Mouse (Mus musculus): Measurements from ENCODE around the gene Als2. TPM values are rescaled to one million over a fixed set of nuclear protein-coding genes. Genes with fewer than 3 reads are reported as not detected.

The Als2 gene
- total and polyA plus RNA-seq, 3 experiments, result 13.4 to 41.0 (median 25.0) TPM

DNA sequence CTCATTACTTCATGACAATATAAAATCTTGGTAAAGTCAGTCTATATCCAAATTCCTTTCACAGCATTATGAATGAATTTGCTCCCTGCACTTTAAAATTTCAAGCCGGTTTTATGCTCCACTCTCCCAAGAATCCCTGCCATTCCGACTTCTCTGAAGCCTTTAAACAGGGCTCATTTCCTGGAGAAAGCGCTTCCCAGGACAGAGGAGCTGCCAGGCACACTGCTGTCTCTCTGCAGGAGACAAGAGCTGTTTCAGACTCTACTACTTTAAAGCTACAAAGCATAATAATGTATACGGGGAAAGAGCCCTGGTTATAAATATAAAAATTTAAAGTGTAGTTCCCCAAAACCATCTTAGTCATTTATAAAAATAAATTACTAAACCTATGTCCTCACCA is 7.8 kb downstream of the Als2 start:
- dilution Hi-C loops (cut with MboI; ENCODE audit: extremely low pct_ligation_motif_present, extremely low pct_unique_long_range_greater_than_20kb, low sequenced_read_pairs), result no loop called here
- no peak overlapping the region for H3K4me2 ChIP-seq (ENCODE audit: insufficient read depth, low read depth, poor library complexity, severe bottlenecking)
- H3K9me3 ChIP-seq (replicated peaks; ENCODE audit: low read length), result no peaks in the 10 kb centered on the region
- TF ChIP-seq MXI1 (IDR thresholded peaks at IDR 0.05; ENCODE audit: low read depth, low read length) (no peak), USF1 (IDR thresholded peaks at IDR 0.05; ENCODE audit: low read depth, low read length) (no peak), MAFK (IDR thresholded peaks at IDR 0.05; ENCODE audit: insufficient replicate concordance, low read length) (no peak), EP300 (IDR thresholded peaks at IDR 0.05; ENCODE audit: low read length) (no peak), MAX (IDR thresholded peaks at IDR 0.05; ENCODE audit: low read length) (no peak), CHD1 (IDR thresholded peaks at IDR 0.05; ENCODE audit: low read depth, low read length) (no peak), NELFE (IDR thresholded peaks at IDR 0.05; ENCODE audit: low read depth, low read length) (no peak)
- H3K27ac ChIP-seq (ENCODE audit: insufficient read depth, low read depth), result no peak overlapping the region
- no peak overlapping the region for H3K9ac ChIP-seq (ENCODE audit: insufficient read depth, low read depth)
- no peaks in the 10 kb centered on the region for H3K4me1 ChIP-seq (ENCODE audit: control insufficient read depth in 1 of 2, insufficient read depth in 2 of 2)
- no peaks in the 10 kb centered on the region for H3K79me2 ChIP-seq (replicated peaks; ENCODE audit: control insufficient read depth, extremely low read depth, insufficient read depth, poor library complexity, severe bottlenecking)
- no peak for DNase-seq (ENCODE audit: extremely low read depth)
- H3K36me3 ChIP-seq (replicated peaks in 1 of 2; ENCODE audit: control insufficient read depth in 1 of 2, insufficient read depth in 1 of 2, low read length in 1 of 2), result peaks cover 3 to 13% of the 10 kb centered on the region in 2 experiments
- H3K4me3 ChIP-seq (replicated peaks in 1 of 3; ENCODE audit: low read depth in 2 of 3, low read length in 2 of 3, poor library complexity in 1 of 3), result no peak overlapping the region
- H3K27me3 ChIP-seq (replicated peaks), result no peaks in the 10 kb centered on the region
- in situ Hi-C loops (cut with MboI; ENCODE audit: low pct_ligation_motif_present, low pct_unique_long_range_greater_than_20kb, low sequenced_read_pairs), result loop anchor here (25.0 kb wide), 1 partner anchor 442 kb away; the partner anchor contains the start of gene Casp8

DNA sequence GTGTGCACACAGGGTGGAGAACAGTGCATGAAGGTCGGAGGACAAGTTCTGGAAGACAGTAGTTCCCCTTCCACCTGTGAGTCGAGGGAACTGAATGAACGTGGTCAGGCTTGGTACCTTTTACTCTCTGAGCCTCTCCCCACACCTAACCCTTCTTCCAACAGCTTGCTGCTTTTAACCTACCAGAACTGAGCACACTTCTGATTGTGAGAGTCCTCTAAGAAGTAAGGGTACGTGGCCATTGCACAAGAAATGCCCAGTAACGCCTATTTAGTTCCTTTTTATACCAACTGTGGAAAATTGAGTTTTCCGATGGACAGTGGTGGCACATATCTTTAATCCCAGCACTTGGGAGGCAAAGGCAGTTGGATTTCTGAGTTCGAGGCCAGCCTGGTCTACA is 8.5 kb downstream of the Als2 start:
- peaks cover 3 to 14% of the 10 kb centered on the region in 2 experiments for H3K36me3 ChIP-seq (replicated peaks in 1 of 2; ENCODE audit: control insufficient read depth in 1 of 2, insufficient read depth in 1 of 2, low read length in 1 of 2)
- no peaks in the 10 kb centered on the region for H3K4me1 ChIP-seq (ENCODE audit: control insufficient read depth in 1 of 2, insufficient read depth in 2 of 2)
- in situ Hi-C loops (cut with MboI; ENCODE audit: low pct_ligation_motif_present, low pct_unique_long_range_greater_than_20kb, low sequenced_read_pairs), result loop anchor here (25.0 kb wide), 1 partner anchor 441 kb away; the partner anchor contains the start of gene Casp8
- H3K27ac ChIP-seq (ENCODE audit: insufficient read depth, low read depth), result no peak overlapping the region
- no peaks in the 10 kb centered on the region for H3K9me3 ChIP-seq (replicated peaks; ENCODE audit: low read length)
- no peaks in the 10 kb centered on the region for H3K27me3 ChIP-seq (replicated peaks)
- no peaks in the 10 kb centered on the region for H3K79me2 ChIP-seq (replicated peaks; ENCODE audit: control insufficient read depth, extremely low read depth, insufficient read depth, poor library complexity, severe bottlenecking)
- dilution Hi-C loops (cut with MboI; ENCODE audit: extremely low pct_ligation_motif_present, extremely low pct_unique_long_range_greater_than_20kb, low sequenced_read_pairs), result no loop called here
- TF ChIP-seq E2F4 (IDR thresholded peaks at IDR 0.05; ENCODE audit: insufficient replicate concordance, low read depth, low read length), result no peak
- TF ChIP-seq NELFE (IDR thresholded peaks at IDR 0.05; ENCODE audit: low read depth, low read length), result no peak
- no peak for TF ChIP-seq JUND (conservative IDR thresholded peaks at IDR 0.05; ENCODE audit: low read depth, low read length)
- TF ChIP-seq MEF2A (IDR thresholded peaks at IDR 0.05; ENCODE audit: borderline replicate concordance, low read depth, low read length), result no peak
- no peak for TF ChIP-seq ZC3H11A (IDR thresholded peaks at IDR 0.05; ENCODE audit: low read depth, low read length)
- no peak for TF ChIP-seq USF2 (conservative IDR thresholded peaks at IDR 0.05; ENCODE audit: low read depth, low read length)
- no peak for TF ChIP-seq SMC3 (IDR thresholded peaks at IDR 0.05; ENCODE audit: low read depth, low read length)
- TF ChIP-seq UBTF (IDR thresholded peaks at IDR 0.05; ENCODE audit: low read depth, low read length), result no peak
- no peak for TF ChIP-seq GABPA (IDR thresholded peaks at IDR 0.05; ENCODE audit: insufficient replicate concordance, low read depth, low read length)
- no peak overlapping the region for H3K4me2 ChIP-seq (ENCODE audit: insufficient read depth, low read depth, poor library complexity, severe bottlenecking)
- DNase-seq (ENCODE audit: extremely low read depth), result no peak
- H3K4me3 ChIP-seq (replicated peaks in 1 of 3; ENCODE audit: low read depth in 2 of 3, low read length in 2 of 3, poor library complexity in 1 of 3), result no peak overlapping the region
- no peak overlapping the region for H3K9ac ChIP-seq (ENCODE audit: insufficient read depth, low read depth)
